Mouse (Mus musculus): ENCODE results near the gene Adrm1.

The Adrm1 gene

GRCm38 (mm10) chr2:180219145-180219943 is 48.1 kb downstream of the Adrm1 start:
- DNase-seq, result no peak

- DNase-seq, result no peak
These were observed 48.9 kb downstream of the Adrm1 start for GRCm38 (mm10) chr2:180220165-180220564.

GRCm38 (mm10) chr2:180221051-180221450 is 49.8 kb downstream of the Adrm1 start:
- DNase-seq, result no peak

- DNase-seq, result no peak
These were observed 51.0 kb downstream of the Adrm1 start for GRCm38 (mm10) chr2:180222250-180222649.

DNA sequence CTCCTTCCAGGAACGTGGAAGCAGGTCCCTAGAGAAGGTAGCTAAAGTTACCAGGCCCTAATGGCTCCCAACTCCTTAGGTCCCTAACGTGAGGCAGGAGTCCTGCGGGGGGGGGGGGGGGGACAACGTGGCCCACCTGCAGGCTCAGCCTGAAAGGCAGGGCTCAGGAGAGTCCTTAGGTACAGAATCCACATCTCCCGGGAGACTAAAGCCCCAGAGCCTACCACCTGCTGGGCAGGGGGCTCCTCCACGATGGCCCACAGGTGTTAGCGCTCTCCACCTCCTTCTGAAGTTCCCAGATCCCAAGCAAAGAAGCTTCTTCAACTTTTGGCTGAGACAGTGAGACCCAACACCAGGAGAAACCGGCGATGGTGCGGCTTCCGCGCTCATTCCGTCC is 53.4 kb downstream of the Adrm1 start:
- DNase-seq, result no peak

DNA sequence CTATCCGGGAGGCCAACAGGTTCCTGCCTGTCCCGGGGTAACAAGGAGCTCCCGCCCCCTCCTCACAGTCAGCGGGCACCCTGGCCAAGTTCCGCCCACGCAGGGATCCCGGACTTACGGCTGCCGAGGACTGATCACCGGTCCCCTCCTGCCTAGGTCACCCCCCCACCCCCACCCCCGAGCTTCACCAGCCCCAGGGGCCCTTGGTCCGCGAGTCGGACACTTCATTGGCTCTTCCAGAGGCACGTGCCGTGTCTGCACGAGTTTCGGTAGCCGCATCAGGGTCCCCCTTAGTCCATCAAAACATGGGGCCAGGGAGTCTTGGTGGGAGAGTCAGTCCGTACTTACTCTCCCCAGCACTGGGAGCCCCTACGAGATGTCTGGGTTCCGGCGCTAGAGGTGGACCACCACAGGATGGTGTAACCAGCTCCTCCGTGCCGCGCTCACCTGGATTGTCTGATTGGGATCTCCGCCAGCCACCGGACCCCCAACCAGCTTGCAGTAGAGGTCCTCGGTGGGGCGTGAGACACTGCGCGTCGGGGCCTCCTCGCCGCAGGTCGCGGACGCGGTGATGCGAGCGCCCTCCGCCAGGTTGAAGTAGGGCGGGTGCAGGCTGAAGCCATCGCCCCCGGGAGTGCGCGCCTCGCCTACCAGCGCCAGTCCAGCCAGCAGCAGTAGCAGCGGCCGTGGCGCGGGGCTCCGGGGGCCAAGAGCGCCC is 53.9 kb downstream of the Adrm1 start:
- DNase-seq, result no peak

Data from thymus, postnatal 36 days (tissue).